Mouse (Mus musculus): ENCODE measurements around the gene Dnajb3.
"Not testable (repeated sequence)": the region's sequence is repeated elsewhere in the genome, so short reads cannot be mapped to it uniquely, and the experiment has no call there.

Gene Dnajb3

DNA sequence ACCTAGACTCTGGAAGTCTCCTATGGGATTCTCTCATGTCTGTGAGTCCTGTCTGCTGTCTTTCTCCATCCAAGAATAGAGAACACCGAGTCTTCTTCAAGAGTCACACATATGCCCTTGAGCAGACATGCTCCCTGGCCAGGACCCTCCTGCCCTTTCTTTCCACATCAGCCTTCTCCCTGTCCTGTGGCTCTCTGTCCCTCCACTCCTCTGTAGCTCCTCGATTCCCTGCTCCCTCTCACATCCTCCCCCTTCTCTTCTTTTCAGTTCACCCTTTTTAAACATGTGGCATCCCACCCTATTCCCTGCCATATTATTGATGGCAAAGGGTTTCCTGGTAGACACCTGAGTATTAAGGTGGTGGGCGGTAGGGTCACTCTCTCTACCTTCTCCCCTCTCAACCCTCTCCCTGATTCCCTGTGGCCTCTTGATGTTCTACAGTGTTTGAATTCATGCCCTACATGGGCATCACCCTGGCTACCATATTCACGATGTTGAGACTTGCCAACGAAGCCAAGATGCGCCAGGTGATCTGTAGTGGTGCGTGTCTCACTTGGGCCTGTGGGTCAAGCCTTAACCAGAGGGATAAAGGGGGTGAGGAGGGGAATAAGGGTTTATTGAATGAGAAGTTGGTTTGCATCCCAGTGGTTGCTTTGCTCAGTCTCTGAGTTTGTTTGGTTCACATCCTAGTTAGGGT lies 26.4 kb upstream of the Dnajb3 start:
- DNase-seq = no peak

DNA sequence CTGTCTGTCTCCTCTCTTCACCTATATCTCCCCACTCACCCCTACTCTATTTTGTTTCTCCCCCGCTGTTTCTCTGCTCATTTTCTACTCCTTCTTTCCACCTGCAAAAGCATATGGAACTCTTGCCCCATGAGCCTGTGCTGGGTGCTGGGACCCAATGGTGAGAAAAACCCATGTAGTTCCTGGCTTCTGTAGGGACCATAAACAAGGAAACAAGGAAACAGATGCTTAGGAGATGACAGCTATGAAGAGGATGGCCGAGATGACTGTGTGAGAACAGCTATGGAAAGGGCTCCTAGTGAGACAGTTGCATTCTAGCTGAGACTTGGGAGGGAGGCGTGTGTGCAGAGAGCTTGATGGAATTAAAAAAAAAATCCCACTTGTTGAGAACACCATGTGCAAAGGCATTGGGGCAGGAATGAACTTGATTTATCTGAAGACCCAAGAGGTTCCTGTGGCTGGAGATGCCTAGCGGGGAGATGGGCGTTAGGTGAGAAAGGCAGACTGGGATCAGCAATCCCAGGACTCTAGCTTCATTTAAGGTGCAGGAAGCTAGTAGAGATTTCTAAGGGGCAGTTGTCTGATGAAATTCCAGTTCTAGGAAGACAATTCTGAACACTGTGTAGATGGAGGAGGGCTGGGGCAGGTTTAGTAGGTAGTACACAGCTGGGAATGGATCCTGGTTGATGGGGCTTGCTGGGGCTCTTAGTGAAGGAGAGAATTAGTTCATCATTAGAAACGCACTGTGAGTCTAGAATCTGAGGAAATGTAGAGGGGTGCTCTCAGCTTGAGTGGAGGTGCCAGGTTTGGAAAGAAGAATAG lies 25.6 kb upstream of the Dnajb3 start:
- DNase-seq = no peak

DNA sequence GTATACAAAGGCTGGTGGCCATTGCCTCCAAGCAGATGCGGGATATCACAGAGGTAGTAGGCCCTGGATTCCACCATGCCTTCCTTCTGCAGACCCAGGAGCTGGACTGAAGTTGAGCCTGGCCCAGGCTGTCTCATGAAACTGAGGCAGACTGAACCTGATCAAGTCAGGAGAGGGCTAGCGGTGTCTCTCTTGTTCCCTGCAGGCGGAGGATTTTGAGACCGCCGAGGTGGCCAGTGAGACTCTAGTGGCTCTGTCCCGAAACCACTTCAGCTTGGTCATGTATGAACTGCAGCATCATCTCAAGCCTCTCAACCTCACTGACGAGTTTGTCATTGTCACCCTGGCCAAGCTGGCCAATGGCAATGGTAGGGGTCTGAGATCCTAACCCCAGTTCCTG lies 24.8 kb upstream of the Dnajb3 start:
- DNase-seq = no peak

DNA sequence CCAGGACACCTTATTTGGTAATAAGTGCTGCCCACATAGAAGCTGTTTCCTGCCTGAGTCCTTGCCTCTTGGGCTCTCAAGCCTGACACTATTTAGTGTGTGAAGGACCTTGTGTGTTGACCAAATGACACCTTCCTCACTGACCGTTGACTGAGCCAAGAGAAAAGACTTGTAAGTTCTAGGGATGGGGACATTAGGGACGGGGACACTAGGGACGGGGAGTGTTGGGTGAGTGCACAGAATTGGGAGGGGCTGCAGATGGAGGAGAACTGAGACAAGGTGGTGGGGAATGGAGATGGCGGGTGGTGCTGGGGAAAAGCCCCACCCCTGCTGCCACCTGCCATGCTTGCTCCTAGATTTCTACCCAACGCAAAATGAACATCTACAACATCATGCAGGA lies 24.4 kb upstream of the Dnajb3 start:
- DNase-seq = no peak

DNA sequence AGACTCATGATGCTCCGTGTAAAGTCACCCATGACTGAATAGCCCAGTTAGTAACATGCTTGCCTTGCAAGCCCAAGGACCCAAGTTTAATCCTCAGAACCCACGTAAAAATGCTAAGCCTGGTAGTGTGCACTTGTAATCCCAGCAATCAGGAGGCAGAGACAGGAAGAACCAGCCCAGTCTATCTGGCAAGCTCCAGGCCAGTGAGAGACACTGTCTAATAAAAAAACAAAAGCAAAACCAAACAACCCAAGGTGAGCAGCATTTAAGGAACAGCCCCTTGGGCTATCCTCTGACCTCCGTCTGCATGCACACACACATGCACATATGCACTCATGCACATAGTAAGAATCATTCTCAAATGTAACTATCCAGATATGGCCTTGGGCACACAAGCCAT lies 24.0 kb upstream of the Dnajb3 start:
- no peak for DNase-seq

DNA sequence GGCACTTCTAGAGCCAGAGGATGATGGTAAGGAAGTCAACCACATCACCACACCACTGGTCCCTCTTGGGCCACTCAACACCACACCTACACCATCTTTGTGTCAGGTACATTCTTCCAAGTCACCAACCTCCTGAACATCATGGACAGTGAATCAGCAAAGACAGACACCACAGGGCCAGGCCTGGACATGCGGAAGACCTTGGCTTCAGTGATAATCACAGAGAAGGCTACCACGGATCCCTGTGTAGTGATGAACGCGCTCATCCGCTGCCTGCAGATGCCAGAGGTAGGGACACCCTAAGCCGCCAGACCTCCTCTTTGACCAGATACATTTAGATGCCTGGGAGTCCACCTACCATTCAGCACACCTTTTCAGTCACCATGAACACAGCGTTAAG lies 22.5 kb upstream of the Dnajb3 start:
- DNase-seq = peak in 1 of 2 experiments; percentile 1

DNA sequence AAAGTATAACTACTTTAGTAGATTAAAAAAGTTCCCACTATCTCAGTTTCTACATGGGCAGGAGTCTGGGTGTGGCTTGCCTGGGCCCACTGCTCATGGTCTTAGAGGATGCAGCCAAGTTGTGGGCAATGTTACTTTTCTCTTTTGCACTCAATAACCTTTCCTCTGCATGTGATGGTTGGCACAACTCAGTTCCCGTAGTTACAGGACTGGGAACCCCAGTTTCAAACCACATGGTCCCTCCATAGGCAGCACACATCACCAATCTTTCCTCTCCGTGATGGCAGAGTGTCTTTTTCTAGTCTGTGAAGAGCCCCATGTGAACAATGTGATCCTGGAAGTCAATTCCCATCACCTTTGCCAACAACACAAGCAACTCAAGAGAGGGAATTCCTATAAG lies 21.9 kb upstream of the Dnajb3 start:
- DNase-seq = peak in 1 of 2 experiments; percentile 2

DNA sequence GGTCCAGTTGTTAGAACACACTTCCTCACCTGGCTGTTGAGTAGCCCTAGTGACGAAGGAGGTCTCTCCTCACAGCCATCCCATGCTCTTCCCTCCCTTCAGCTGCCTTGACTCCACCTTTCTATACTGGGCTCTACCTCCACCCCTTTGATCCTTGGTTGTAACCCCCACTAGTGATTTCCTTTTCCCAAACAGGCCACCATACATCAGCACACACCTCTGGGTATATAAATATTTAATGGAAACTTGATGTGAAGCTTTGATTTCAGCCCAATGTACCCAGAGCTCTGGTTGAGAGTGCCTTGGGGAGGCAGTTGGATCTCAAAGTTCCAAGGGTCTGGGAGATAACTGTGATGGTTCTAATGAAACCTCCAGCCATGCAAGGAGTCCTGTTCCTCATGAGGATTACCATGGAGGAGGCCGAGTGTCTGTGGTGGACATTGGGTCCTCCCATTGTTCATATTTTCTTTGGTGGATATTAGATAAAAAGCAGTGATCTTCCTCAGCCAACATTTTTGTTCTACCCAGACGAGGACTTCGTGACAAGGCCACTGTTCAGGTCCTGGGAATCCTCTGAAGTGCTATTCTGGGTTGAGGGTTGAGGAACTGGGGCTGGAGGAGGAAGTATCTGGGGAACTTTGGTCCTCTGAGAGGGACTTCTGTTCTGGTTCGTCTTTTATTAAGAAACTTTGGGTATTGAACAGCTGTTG lies 21.2 kb upstream of the Dnajb3 start, which contains the start of gene Mroh2a:
TSS of gene Mroh2a (plus strand) at position 317 of the 710 bp plus-strand sequence.
- peak in 1 of 2 experiments; percentile 4 for DNase-seq

DNA sequence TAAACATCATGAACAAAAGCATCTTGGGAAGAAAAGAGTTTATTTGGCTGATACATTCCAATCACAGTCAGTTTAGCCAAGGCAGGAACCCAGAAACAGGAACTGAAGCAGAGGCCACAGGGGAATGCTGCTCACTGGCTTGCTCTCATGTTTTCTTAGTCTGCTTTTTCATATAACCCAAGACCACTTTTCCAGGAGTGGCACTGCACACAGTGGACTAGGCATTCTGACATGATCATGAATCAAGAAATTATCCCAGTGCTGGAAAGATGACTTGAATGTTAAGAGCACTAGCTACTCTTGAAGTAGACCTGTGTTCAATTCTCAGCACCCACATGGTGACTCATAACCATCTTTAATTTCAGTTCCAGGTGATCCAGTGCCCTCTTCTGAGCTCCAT lies 20.2 kb upstream of the Dnajb3 start:
- no peak for DNase-seq

DNA sequence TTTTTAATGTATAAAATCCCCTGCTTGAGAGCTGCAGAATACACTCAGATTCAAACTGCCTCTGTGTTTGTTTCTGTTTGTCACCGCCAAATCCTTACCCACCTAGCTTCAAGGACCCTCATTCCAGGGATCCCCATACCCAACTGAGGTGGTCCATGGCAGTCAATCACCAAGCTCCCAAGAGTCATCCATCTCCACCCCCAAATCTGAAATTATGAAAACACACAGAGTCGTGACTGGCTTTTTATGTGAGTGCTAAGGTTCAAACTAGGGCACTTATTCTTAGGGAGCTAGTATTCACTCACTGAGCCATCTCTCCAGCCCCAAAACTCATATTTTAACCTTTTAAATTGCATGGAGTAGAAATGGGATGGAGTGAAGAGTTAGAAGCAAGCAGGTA lies 19.7 kb upstream of the Dnajb3 start:
- DNase-seq = not testable (repeated sequence)

DNA sequence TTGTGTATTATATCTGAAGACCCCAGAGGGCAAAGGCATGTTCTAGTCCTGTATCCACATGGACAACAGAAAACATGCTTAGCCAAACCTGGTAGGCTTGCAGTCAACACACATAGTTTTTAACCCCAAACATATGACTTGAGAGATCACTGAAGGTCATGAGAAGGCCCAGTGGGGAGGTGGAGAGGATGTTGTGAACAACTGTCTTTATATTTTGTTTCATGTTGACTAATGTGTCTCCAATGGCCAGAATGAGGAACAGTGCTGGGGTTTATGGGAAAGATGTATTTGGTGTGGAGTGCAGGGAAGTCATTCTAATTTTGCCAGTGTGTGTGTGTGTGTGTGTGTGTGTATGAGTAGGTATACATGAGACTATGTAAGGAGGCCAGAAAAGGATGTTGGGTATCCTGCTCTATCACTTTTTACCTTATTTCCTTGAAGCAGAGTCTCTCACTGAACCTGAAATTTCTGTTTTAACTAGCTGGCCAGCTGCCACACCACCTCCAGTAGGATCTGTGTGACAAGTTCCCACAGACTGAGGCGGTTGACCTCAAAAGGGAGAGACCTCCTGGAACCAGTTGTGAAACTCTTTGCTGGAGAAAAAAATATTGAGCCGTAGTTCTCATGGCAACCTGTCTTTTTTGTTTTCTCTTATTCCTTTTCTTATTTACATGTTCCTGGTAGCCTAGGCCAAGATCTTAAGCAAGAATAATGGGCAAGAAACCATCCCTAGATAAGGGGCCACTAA lies 18.6 kb upstream of the Dnajb3 start:
- DNase-seq = peak in 1 of 2 experiments; percentile 55

DNA sequence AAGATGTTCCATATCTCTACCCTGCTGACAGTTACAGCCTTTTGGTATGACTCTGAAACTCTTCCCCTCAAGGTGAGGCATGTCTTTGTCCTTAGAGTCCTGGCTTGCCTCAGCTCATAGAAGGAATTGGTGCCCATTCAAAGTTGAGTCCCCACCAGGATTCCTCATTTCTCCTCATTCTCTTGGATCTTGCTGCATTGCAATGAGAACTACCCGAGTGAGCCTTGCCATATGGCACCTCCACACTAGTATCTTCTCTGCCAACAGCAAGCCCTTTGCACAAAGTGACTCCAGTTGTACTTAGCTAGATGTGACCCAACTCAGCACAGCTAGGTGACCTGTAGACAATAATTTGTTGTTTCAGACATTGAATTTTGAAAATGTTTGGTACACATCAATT lies 18.0 kb upstream of the Dnajb3 start:
- DNase-seq = no peak

DNA sequence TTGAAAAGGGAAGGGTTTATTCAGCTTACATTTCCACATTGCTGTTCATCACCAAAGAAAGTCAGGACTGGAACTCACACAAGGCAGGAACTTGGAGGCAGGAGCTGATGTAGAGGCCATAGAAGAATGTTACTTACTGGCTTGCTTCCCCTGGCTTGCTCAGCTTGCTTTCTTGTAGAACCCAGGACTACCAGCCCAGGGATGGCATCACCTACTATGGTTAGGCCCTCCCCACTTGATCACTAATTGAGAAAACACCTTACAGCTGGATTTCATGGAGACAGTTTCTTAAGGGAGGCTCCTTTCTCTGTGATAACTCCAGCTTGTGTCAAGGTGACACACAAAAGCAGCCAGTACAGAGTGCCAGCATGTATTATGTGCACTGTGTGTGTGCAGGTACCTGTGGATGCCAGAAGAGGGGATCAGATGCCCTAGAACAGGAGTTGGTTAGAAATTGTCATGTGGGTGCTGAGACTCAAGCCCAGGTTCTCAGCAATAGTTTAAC lies 17.5 kb upstream of the Dnajb3 start:
- not testable (repeated sequence) for DNase-seq

DNA sequence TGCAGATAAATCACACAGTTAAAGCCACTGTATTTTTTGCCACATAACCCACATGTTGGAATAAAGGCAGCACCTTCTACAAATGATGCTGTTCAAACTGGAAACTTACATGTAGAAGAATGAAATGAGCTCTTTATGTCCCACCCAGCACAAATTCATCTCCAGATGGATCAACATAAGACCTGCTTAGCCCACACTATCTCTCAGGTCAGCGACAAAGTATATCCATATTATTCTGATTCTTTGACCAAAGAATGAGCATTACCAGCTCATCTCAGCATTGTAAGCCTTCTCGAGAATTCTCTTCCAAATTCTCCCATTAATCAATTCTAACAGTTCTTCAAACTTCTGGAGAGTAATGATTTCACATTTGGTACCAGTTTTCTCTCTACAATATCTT lies 16.6 kb upstream of the Dnajb3 start:
- no peak for DNase-seq

DNA sequence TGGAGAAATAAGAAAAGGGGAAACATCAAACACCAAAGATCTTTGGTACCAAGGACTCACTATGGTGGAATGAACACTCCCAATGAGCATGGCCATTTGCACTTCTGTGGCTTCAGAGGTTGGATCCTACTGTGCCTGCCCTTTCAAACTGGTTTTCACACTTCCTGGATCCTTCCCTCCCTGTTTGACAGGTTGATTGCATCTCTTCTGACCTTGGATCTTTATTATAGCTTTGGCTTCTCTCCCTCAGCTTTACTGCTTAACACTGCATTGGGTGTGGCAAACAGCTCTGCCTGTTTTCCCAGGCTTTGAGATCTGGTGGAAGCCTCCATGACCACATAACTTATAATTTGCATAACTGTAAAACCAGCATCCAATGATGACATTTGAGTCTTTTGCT lies 14.8 kb upstream of the Dnajb3 start:
- no peak for DNase-seq

DNA sequence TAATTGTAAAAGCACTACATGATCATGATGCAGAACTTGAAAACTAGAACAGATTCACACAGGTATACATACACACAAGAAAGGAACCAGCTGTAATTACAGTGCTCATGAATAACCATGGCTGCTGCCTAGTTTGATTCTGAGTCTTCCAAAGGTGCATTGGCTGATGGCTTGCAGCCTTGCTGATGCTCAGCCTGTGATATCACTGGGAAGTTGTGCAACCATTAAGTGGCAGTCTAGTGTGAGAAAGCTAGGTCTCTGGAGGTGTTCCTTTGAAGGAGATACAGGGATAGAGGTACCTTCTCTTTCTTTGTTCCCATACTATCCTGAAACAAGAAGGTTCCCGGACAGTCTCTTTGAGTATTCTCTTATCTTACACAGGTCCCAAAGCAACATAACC lies 13.5 kb upstream of the Dnajb3 start:
- no peak for DNase-seq

DNA sequence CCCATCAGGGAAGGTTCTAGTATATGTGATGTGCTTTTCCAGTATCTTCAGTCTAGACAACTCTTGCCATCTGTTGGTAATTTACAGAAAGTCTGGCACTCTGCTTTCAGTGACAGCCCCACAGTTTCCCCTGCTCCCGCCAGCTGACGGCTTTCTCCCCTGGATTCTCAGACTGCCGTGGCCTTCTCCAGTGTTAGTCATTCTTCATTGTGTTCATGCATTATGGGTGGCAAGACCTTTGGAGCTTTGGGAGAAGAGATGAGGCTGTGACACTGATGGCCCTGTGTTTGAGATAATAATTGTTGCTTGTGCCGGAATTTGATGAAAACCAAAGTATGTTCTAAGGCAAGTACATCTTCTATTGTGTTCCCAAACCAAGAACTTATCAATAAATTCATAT lies 13.0 kb upstream of the Dnajb3 start:
- DNase-seq = no peak

DNA sequence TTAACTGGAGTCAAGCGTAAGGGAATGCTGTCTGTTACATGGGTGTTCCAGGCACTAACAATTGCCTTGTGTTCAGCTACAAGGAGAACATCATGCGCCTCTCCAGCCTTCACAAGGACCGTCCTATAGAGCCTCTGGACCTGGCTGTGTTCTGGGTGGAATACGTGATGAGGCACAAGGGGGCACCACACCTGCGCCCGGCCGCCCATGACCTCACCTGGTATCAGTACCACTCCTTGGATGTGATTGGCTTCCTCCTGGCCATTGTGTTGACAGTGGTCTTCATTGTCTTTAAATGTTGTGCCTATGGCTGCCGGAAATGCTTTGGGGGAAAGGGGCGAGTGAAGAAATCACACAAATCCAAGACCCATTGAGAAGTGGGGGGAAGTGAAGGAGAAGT lies 12.5 kb upstream of the Dnajb3 start:
- DNase-seq = no peak

DNA sequence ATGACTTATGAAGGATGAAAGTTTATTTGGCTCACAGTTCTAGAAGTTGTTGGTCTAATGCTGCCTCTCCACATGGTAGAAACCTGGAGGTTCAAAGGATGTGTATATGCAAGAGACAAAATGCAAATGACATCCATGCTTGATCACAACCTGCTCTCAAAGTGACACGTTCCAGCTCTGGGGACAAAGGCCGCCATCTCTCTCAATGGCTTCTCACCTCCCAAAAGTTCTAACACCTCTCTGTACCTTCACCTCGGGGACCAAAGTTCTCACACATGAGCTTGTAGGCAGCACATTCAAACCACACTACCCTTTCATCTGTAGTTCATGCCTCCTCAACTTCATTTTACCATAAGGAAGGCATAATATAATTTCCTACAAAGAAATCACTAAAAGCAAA lies 12.0 kb upstream of the Dnajb3 start:
- DNase-seq = no peak

DNA sequence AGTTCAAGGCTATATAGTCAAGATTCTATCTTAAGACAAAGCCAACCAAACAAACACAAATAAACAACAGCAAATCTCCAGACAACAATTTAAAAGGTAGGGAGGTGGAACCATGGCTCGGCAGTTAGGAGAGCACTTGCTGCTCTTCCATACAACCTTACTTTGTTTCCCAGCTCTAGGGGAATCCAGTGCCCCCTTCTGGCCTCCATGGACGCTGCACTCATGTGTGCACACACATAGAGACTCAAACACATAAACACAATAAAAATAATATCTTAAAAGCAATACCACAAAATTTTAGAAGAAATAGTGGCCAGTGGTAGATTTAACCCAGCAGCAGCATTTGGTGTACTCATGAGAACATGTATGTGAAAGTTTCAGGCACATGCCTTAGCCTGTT lies 11.6 kb upstream of the Dnajb3 start:
- DNase-seq = no peak

DNA sequence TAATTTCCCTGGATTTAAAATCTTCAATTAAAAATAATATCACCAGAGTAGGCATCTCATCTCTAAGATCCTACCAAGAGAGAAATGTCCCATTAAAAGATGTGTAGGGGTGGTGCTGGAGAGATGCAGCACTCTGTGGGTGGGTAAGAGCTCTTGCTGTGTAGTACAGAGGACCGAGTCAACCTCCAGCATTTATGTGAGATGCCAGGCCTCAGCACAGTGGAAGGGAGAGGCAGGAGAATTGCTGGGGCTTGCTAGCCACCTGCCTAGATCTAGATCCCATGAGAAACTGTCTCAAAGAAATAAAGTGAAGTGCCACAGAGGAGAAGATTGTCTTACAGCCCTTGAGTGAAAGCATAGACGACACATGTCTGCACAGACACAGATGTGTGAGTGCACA lies 11.0 kb upstream of the Dnajb3 start:
- DNase-seq = no peak

DNA sequence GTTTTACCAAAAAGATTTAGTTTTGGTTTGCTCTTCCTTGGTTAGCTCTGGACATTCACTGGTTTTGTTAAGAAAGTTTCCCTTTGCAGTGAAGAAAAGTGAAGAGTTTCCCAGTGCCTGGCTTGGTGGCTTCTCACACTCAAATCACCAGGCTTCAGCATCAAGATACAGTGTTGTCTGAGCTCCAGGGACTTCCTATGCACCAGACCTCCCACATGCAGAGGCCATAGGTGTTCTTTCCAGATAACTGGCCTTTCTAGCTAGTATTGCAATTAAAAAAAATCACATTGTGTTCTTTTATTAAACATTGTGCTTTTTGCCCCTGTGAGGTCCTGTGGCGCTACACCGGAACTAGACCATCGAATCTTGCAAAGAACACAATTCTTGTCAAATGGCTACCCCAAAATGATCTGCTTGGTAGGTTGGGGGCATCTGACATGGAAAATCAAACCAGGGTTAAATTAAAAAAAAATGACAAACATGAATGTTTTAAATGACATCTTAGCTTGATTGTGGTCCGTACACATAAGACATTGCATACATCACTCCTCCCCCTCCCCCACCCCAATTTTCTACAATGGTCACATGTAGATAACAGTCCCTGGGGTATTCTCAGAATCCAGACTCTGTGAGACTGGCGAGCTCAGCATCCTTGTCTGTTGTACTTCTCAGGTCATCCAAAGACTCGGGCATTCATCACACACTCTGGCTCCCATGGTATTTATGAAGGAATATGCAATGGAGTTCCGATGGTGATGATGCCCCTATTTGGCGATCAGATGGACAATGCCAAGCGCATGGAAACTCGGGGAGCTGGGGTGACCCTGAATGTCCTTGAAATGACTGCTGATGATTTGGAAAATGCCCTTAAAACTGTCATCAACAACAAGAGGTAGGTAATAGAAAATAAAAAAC lies 10.1 kb upstream of the Dnajb3 start:
- DNase-seq = no peak

Measured in kidney, adult 8-10 months (tissue).